Mouse (Mus musculus) common myeloid progenitor, adult 5-6 weeks (primary cell): ENCODE data around the gene Wdr77. TPM values are rescaled to one million over a fixed set of nuclear protein-coding genes. Genes with fewer than 3 reads are reported as not detected.
"Not testable (repeated sequence)": the region's sequence is repeated elsewhere in the genome, so short reads cannot be mapped to it uniquely, and the experiment has no call there.

Experiments
- ATAC-seq: replicated peaks from 2 replicates; pipeline ENCODE4 v1.8.0; 2016; ENCODE audit warnings: low read depth, mild to moderate bottlenecking, moderate TSS enrichment, inconsistent platforms; ENCODE audit not compliant: poor library complexity, severe bottlenecking
- total RNA-seq: library from RNA; stranded (forward); fragments of 200-1000, 187-1606 nt; gene quantifications from 2 replicates; pipeline ENCODE4 v1.2.3, GENCODE M21; 2017

Wdr77 gene
- total RNA-seq, 1 experiment from 2014 or later = 50.5 TPM

- ATAC-seq = no peak
Measured at GRCm38 (mm10) chr3:105935033-105935432, 24.1 kb upstream of the Wdr77 start.

GRCm38 (mm10) chr3:105936111-105936510 lies 23.1 kb upstream of the Wdr77 start:
- ATAC-seq = no peak

- ATAC-seq = no peak
Measured at GRCm38 (mm10) chr3:105951348-105951747, 7.8 kb upstream of the Wdr77 start.

- ATAC-seq = no peak
Measured at GRCm38 (mm10) chr3:105957235-105957634, 1.9 kb upstream of the Wdr77 start.

- no peak for ATAC-seq
Measured at GRCm38 (mm10) chr3:105958204-105958603, 965 bp upstream of the Wdr77 start.

- no peak; the same call in 1 of the 2 replicates for ATAC-seq
Measured at GRCm38 (mm10) chr3:105959585-105959984, 416 bp downstream of the Wdr77 start.

GRCm38 (mm10) chr3:105959999-105960398 lies 830 bp downstream of the Wdr77 start, which contains the start of gene Atp5f1:
TSS of gene Atp5f1 (minus strand) at chr3:105960099.
- ATAC-seq = no peak

GRCm38 (mm10) chr3:105960700-105961099 lies 1.5 kb downstream of the Wdr77 start:
- ATAC-seq = no peak

GRCm38 (mm10) chr3:105971831-105972446 lies 12.8 kb downstream of the Wdr77 start:
- no peak for ATAC-seq

GRCm38 (mm10) chr3:105973411-105973810 lies 14.2 kb downstream of the Wdr77 start, which contains the start of gene Ovgp1:
TSS of gene Ovgp1 (plus strand) at chr3:105973711.
- ATAC-seq = no peak

- ATAC-seq = peak; percentile 70
Measured at GRCm38 (mm10) chr3:105974174-105974573, 15.0 kb downstream of the Wdr77 start.

GRCm38 (mm10) chr3:105989611-105990010 lies 30.4 kb downstream of the Wdr77 start:
- ATAC-seq = not testable (repeated sequence)

GRCm38 (mm10) chr3:105991653-105992283 lies 32.6 kb downstream of the Wdr77 start:
- peak; percentile 71 for ATAC-seq

GRCm38 (mm10) chr3:105994730-105995129 lies 35.6 kb downstream of the Wdr77 start:
- peak; percentile 74 for ATAC-seq

- peak; percentile 10; the same call in 1 of the 2 replicates for ATAC-seq
Measured at GRCm38 (mm10) chr3:106000707-106001375, 41.7 kb downstream of the Wdr77 start.

GRCm38 (mm10) chr3:106001416-106002370 lies 42.5 kb downstream of the Wdr77 start:
- peak; percentile 98 for ATAC-seq

- ATAC-seq = not testable (repeated sequence)
Measured at GRCm38 (mm10) chr3:106003360-106003759, 44.2 kb downstream of the Wdr77 start.

GRCm38 (mm10) chr3:106014546-106014945 lies 55.4 kb downstream of the Wdr77 start, which contains the start of gene Pifo:
TSS of gene Pifo (minus strand) at chr3:106014646.
- no peak for ATAC-seq
